Mouse (Mus musculus) adrenal gland, postnatal 0 days (tissue): Measurements from ENCODE around the gene Lrrfip2. TPM values are rescaled to one million over a fixed set of nuclear protein-coding genes. Genes with fewer than 3 reads are reported as not detected.

ENCODE experiments used
- polyA plus RNA-seq: library from polyadenylated mRNA; unstranded; fragments of >200 nt; fragmentation: Nextera tagmentation; extraction: Ambion mirVana; gene quantifications from 2 replicates; pipeline ENCODE4 v1.2.1, GENCODE M21; 2015

Gene Lrrfip2
- 29.8 and 36.3 TPM in 2 replicates for polyA plus RNA-seq

DNA sequence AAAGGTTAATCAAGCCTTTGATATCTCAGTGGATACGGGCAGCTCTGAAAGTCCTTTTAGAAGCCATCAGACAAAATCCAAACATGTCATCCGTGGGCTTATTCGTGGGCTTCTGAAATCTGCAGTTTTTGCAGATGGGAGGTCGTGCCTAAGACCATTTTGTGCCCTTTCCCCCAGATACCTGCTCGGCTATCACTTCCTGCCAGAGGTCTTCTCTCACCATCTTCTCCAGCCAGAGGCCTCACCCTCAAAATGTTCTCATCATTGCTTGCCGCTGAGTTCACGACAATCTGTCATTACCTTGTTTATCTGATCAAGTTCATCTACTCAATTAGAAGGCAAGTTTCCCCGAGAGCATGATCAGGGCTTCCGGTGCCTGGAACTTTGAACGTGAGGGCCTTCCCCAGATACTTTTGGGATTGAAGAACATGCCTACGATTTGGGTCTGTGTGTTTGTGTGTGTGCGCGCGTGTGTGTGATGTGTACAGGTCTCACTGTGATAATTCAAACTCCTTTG, at the start of gene Lrrfip2:
Lrrfip2 (plus strand) TSS at position 467 of the 517 bp plus-strand sequence.

DNA sequence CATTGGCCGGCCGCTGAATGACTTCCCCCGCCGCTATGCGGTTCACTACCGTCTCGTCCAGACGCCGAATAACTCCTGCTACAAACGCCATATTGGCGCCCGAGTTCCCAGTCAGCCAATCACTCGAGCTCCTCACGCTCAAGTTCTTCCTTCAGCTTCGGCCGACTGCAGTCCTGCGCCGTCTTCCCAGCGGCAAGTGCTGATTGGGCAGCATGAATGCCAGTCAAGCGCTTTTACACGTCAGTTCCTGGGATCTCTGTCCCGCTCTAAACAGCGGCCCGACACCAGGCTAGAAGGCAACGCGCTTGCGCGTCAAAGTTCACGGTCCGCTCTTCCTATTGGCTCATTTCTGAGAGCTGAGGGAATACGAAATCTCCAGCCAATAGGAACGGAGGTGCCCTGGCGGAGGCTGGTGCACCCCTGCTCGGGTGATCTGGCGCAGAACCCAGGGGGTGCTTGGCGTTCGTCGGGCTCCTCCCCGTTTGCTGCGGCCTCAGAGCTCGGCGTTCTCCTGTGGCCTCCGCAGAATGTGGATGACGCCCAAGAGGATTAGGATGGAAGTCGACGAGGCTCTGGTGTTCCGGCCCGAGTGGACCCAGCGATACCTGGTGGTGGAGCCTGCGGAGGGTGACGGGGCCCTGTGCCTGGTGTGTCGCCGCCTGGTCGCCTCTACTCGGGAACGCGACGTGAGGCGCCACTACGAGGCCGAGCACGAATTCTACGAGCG, 154.2 kb downstream of the Lrrfip2 start, which contains the start of the genes Mlh1 and Epm2aip1:
Mlh1 (minus strand) TSS at position 358 of the 727 bp plus-strand sequence.
Epm2aip1 (plus strand) TSS at position 496 of the 727 bp plus-strand sequence.

Other genes starting within 250 kb of the Lrrfip2 start
- 1.8 and 2.7 TPM in 2 replicates for gene Als2cl, start 237.7 kb upstream of the Lrrfip2 start, polyA plus RNA-seq
- gene Tmie, start 237.5 kb upstream of the Lrrfip2 start, polyA plus RNA-seq: 1.7 and 2.1 TPM in 2 replicates
- not detected in 2 replicates for gene Fam240a, start 200.7 kb upstream of the Lrrfip2 start, polyA plus RNA-seq
- gene Tdgf1, start 171.4 kb upstream of the Lrrfip2 start, polyA plus RNA-seq: 0.25 and 0.27 TPM in 2 replicates
- gene Lrrc2, start 166.0 kb upstream of the Lrrfip2 start, polyA plus RNA-seq: 6.2 and 9.1 TPM in 2 replicates
- 0.93 and 1.8 TPM in 2 replicates for gene Rtp3, start 127.0 kb upstream of the Lrrfip2 start, polyA plus RNA-seq
- 8.4 and 15.2 TPM in 2 replicates for gene Ltf, start 98.3 kb upstream of the Lrrfip2 start, polyA plus RNA-seq
- gene Ccrl2, start 60.1 kb upstream of the Lrrfip2 start, polyA plus RNA-seq: 3.7 and 5.8 TPM in 2 replicates
- gene Mlh1, start 154.2 kb downstream of the Lrrfip2 start, polyA plus RNA-seq: 14.2 and 24.3 TPM in 2 replicates
- 12.1 and 13.4 TPM in 2 replicates for gene Epm2aip1, start 154.3 kb downstream of the Lrrfip2 start, polyA plus RNA-seq
- gene Trank1, start 194.1 kb downstream of the Lrrfip2 start, polyA plus RNA-seq: 4.8 and 10.0 TPM in 2 replicates